In genomic region chr16:32929918-32930317, GRCm38 (mm10) we compare ENCODE assay signal across 29 mouse cellular contexts. TPM values are rescaled to one million over a fixed set of nuclear protein-coding genes. Genes with fewer than 3 reads are reported as not detected.
DNase-seq lines count a peak whose midpoint lies in the region; ATAC-seq and TF ChIP-seq lines count a peak whose summit lies in the region.
"Had no signal": no experiment of that assay in that cellular context is flagged by ENCODE, and none has a peak within 500 bp of the region (broad histone marks: within the 10 kb centered on the region; RNA-seq: fewer than 3 reads in every experiment).

No protein-coding gene starts in this region.

- H3K36me3 ChIP-seq in forebrain, embryonic 13.5 days (ENCODE audit: poor library complexity, severe bottlenecking): peaks cover 11% of the 10 kb centered on the region
- no peaks in the 10 kb centered on the region for H3K36me3 ChIP-seq in forebrain, embryonic 16.5 days (ENCODE audit: control insufficient read depth, insufficient read depth)
- peaks cover 7% of the 10 kb centered on the region for H3K36me3 ChIP-seq in liver, embryonic 12.5 days
- H3K36me3 ChIP-seq in testis, adult 2 months (ENCODE audit: control insufficient read depth, insufficient read depth, low read length): no peaks in the 10 kb centered on the region

- no peak for TF ChIP-seq POLR2A in testis, adult 2 months (IDR thresholded peaks at IDR 0.05; ENCODE audit: control insufficient read depth, low read depth, low read length)

- H3K9me3 ChIP-seq in forebrain, embryonic 13.5 days (replicated peaks): no peaks in the 10 kb centered on the region
- no peaks in the 10 kb centered on the region for H3K9me3 ChIP-seq in forebrain, embryonic 16.5 days (ENCODE audit: control insufficient read depth, low read length)
- H3K9me3 ChIP-seq in liver, embryonic 12.5 days (replicated peaks): no peaks in the 10 kb centered on the region
- H3K9me3 ChIP-seq: embryonic facial prominence, embryonic 13.5 days; heart, embryonic 13.5 days; limb, embryonic 12.5 days; liver, embryonic 13.5 days; midbrain, embryonic 15.5 days had no signal

- 22% methylated on average over 2 of the region's 2 CpGs for WGBS in forebrain, embryonic 13.5 days
- WGBS in forebrain, embryonic 16.5 days: 14% methylated on average over 2 of the region's 2 CpGs
- 64% methylated on average over 2 of the region's 2 CpGs for WGBS in liver, embryonic 12.5 days (ENCODE audit: insufficient replicate concordance)

- no peak overlapping the region for H3K27ac ChIP-seq in forebrain, embryonic 13.5 days
- no peak overlapping the region for H3K27ac ChIP-seq in forebrain, embryonic 16.5 days (ENCODE audit: low read length)
- H3K27ac ChIP-seq in liver, embryonic 12.5 days: 0 out of 2 replicates have a peak overlapping the region, but pooled peaks have one; percentile 4
- H3K27ac ChIP-seq in testis, adult 2 months (ENCODE audit: control insufficient read depth, insufficient read depth, low read depth, low read length): no peak overlapping the region
- H3K27ac ChIP-seq: embryonic facial prominence, embryonic 13.5 days; heart, adult 2 months; heart, embryonic 13.5 days; layer of hippocampus, adult 2 months; limb, embryonic 12.5 days; liver, embryonic 13.5 days; midbrain, embryonic 15.5 days had no signal

- H3K4me1 ChIP-seq in forebrain, embryonic 13.5 days: peaks cover 4% of the 10 kb centered on the region; the same call in 1 of the 2 replicates
- 0 out of 2 replicates have a peak, but pooled peaks cover 3% of the 10 kb centered on the region for H3K4me1 ChIP-seq in forebrain, embryonic 16.5 days (replicated peaks; ENCODE audit: control insufficient read depth, insufficient read depth, low read length)
- H3K4me1 ChIP-seq in liver, embryonic 12.5 days: no peaks in the 10 kb centered on the region
- no peaks in the 10 kb centered on the region; the same call in 1 of the 2 replicates for H3K4me1 ChIP-seq in testis, adult 2 months (ENCODE audit: control insufficient read depth, insufficient read depth, low read length)
- H3K4me1 ChIP-seq: midbrain, embryonic 15.5 days had no signal

- H3K27me3 ChIP-seq in forebrain, embryonic 13.5 days: no peaks in the 10 kb centered on the region
- H3K27me3 ChIP-seq in forebrain, embryonic 16.5 days (replicated peaks; ENCODE audit: control insufficient read depth, insufficient read depth, low read length): no peaks in the 10 kb centered on the region
- H3K27me3 ChIP-seq in liver, embryonic 12.5 days (replicated peaks): no peaks in the 10 kb centered on the region
- no peaks in the 10 kb centered on the region for H3K27me3 ChIP-seq in testis, adult 2 months (ENCODE audit: control insufficient read depth, insufficient read depth, low read length)
- H3K27me3 ChIP-seq: embryonic facial prominence, embryonic 13.5 days; heart, embryonic 13.5 days; limb, embryonic 12.5 days; liver, embryonic 13.5 days; midbrain, embryonic 15.5 days had no signal

- H3K4me2 ChIP-seq in forebrain, embryonic 13.5 days: peak overlapping the region; percentile 25; the same call in 1 of the 2 replicates
- H3K4me2 ChIP-seq in forebrain, embryonic 16.5 days (ENCODE audit: low read length): no peak overlapping the region
- H3K4me2 ChIP-seq in liver, embryonic 12.5 days: no peak overlapping the region
- H3K4me2 ChIP-seq: embryonic facial prominence, embryonic 13.5 days; heart, embryonic 13.5 days; limb, embryonic 12.5 days; liver, embryonic 13.5 days; midbrain, embryonic 15.5 days had no signal

- no peak for DNase-seq in liver
- no peak for DNase-seq in testis, postnatal 14 days (ENCODE audit: low spot score)
- no peak for DNase-seq in cerebellum, postnatal 4 days (ENCODE audit: low spot score in 2 of 2)
- no peak for DNase-seq in B cell, adult 2 months
- DNase-seq: adrenal gland, postnatal 14 days; cerebellum, adult 9-10 months; gastrocnemius, postnatal 25 days; heart, adult 2 months; kidney, adult 9 months; kidney, postnatal 14 days; layer of hippocampus, postnatal 36 days; liver, embryonic 13.5 days; lung, adult 2 months; lung, postnatal 14 days; thymus, adult 18-20 months; thymus, postnatal 36 days had no signal

- H3K4me3 ChIP-seq in forebrain, embryonic 13.5 days: no peak overlapping the region
- no peak overlapping the region for H3K4me3 ChIP-seq in forebrain, embryonic 16.5 days (replicated peaks; ENCODE audit: low read length)
- no peak overlapping the region for H3K4me3 ChIP-seq in liver, embryonic 12.5 days
- H3K4me3 ChIP-seq in testis, adult 2 months (ENCODE audit: control insufficient read depth, low read depth, low read length): peak overlapping the region; percentile 72
- H3K4me3 ChIP-seq: embryonic facial prominence, embryonic 13.5 days; erythroblast, embryonic 14.5 days; heart, adult 2 months; heart, embryonic 13.5 days; layer of hippocampus, adult 2 months; limb, embryonic 12.5 days; liver, embryonic 13.5 days; midbrain, embryonic 15.5 days; myocyte had no signal

- no peak for TF ChIP-seq CTCF in testis, adult 2 months (IDR thresholded peaks at IDR 0.05; ENCODE audit: control insufficient read depth, insufficient read depth, insufficient replicate concordance, low read depth, low read length)

- ATAC-seq in forebrain, embryonic 13.5 days: no peak
- ATAC-seq in forebrain, embryonic 16.5 days: no peak
- ATAC-seq in liver, embryonic 12.5 days: no peak
- ATAC-seq: hindbrain, embryonic 16.5 days; intestine, embryonic 16.5 days; midbrain, embryonic 15.5 days had no signal

- H3K9ac ChIP-seq in forebrain, embryonic 13.5 days: no peak overlapping the region
- H3K9ac ChIP-seq in forebrain, embryonic 16.5 days (replicated peaks; ENCODE audit: low read depth, low read length): no peak overlapping the region
- no peak overlapping the region for H3K9ac ChIP-seq in liver, embryonic 12.5 days
- H3K9ac ChIP-seq: embryonic facial prominence, embryonic 13.5 days; heart, embryonic 13.5 days; limb, embryonic 12.5 days; liver, embryonic 13.5 days; midbrain, embryonic 15.5 days had no signal

RNA-seq across cellular contexts. Expression of gene Lrch3, which starts 16.0 kb away (rescaled TPM):
- polyA plus RNA-seq in forebrain, embryonic 13.5 days (2015; fragmentation: Nextera tagmentation; extraction: Ambion mirVana): 36.7 and 39.9 TPM in 2 replicates
- 39.0 and 44.7 TPM in 2 replicates for polyA plus RNA-seq in forebrain, embryonic 16.5 days (2015; fragmentation: Nextera tagmentation; extraction: Ambion mirVana)
- 9.9 and 10.1 TPM in 2 replicates for polyA plus RNA-seq in liver, embryonic 12.5 days (2016; fragmentation: Nextera tagmentation; extraction: Ambion mirVana)
- 14.2 and 15.4 TPM in 2 replicates for polyA plus RNA-seq in testis, adult 2 months (2012; rRNA removed)

RNA-seq across cellular contexts. Expression of gene Rubcn, which starts 52.4 kb away (rescaled TPM):
- 22.3 and 25.0 TPM in 2 replicates for polyA plus RNA-seq in forebrain, embryonic 13.5 days (2015; fragmentation: Nextera tagmentation; extraction: Ambion mirVana)
- 38.6 and 40.4 TPM in 2 replicates for polyA plus RNA-seq in forebrain, embryonic 16.5 days (2015; fragmentation: Nextera tagmentation; extraction: Ambion mirVana)
- 7.3 and 7.7 TPM in 2 replicates for polyA plus RNA-seq in liver, embryonic 12.5 days (2016; fragmentation: Nextera tagmentation; extraction: Ambion mirVana)
- 77.3 and 84.7 TPM in 2 replicates for polyA plus RNA-seq in testis, adult 2 months (2012; rRNA removed)

RNA-seq across cellular contexts. Expression of gene Fyttd1, which starts 52.6 kb away (rescaled TPM):
- polyA plus RNA-seq in forebrain, embryonic 13.5 days (2015; fragmentation: Nextera tagmentation; extraction: Ambion mirVana): 103 and 119 TPM in 2 replicates
- polyA plus RNA-seq in forebrain, embryonic 16.5 days (2015; fragmentation: Nextera tagmentation; extraction: Ambion mirVana): 119 and 129 TPM in 2 replicates
- 45.7 and 50.7 TPM in 2 replicates for polyA plus RNA-seq in liver, embryonic 12.5 days (2016; fragmentation: Nextera tagmentation; extraction: Ambion mirVana)
- 35.8 and 45.3 TPM in 2 replicates for polyA plus RNA-seq in testis, adult 2 months (2012; rRNA removed)
